10 mouse cellular contexts compared by ENCODE assay signal in genomic region chr2:158207848-158208247, GRCm38 (mm10). TPM values are rescaled to one million over a fixed set of nuclear protein-coding genes. Genes with fewer than 3 reads are reported as not detected.
DNase-seq lines count a peak whose midpoint lies in the region; ATAC-seq and TF ChIP-seq lines count a peak whose summit lies in the region.
"Had no signal": no experiment of that assay in that cellular context is flagged by ENCODE, and none has a peak within 500 bp of the region (broad histone marks: within the 10 kb centered on the region; RNA-seq: fewer than 3 reads in every experiment).

No protein-coding gene starts in this region.

- H3K4me3 ChIP-seq in heart, postnatal 0 days (ENCODE audit: low read depth, low read length), result no peak overlapping the region
- no peak overlapping the region for H3K4me3 ChIP-seq in bone marrow macrophage, adult 2 months (ENCODE audit: insufficient read depth, low read length)
- no peak overlapping the region for H3K4me3 ChIP-seq in forebrain, embryonic 11.5 days (ENCODE audit: low read depth, low read length)
- H3K4me3 ChIP-seq in hindbrain, embryonic 14.5 days (replicated peaks; ENCODE audit: low read length), result no peak overlapping the region
- no peak overlapping the region for H3K4me3 ChIP-seq in small intestine, adult 2 months (ENCODE audit: low read depth, low read length)
- H3K4me3 ChIP-seq: megakaryocyte, embryonic 14.5 days had no signal

- DNase-seq in heart, postnatal 0 days (ENCODE audit: low spot score), result peak; percentile 73
- no peak for DNase-seq in heart, postnatal 25 days (ENCODE audit: low spot score)
- DNase-seq in forebrain, embryonic 11.5 days (ENCODE audit: low spot score), result peak; percentile 84
- peak; percentile 78 for DNase-seq in hindbrain, embryonic 14.5 days (ENCODE audit: low spot score)
- peak; percentile 84 to 87 for DNase-seq in layer of hippocampus, postnatal 14 days (ENCODE audit: low spot score in 2 of 2)

- H3K36me3 ChIP-seq in heart, postnatal 0 days (replicated peaks; ENCODE audit: control insufficient read depth, insufficient read depth, low read length), result no peaks in the 10 kb centered on the region
- H3K36me3 ChIP-seq in forebrain, embryonic 11.5 days (ENCODE audit: control insufficient read depth, insufficient read depth, low read length), result no peaks in the 10 kb centered on the region
- no peaks in the 10 kb centered on the region for H3K36me3 ChIP-seq in hindbrain, embryonic 14.5 days (replicated peaks; ENCODE audit: control insufficient read depth, insufficient read depth)
- no peaks in the 10 kb centered on the region for H3K36me3 ChIP-seq in small intestine, adult 2 months (ENCODE audit: control insufficient read depth, insufficient read depth, low read length)

- no peak overlapping the region for H3K27ac ChIP-seq in heart, postnatal 0 days (ENCODE audit: low read depth)
- no peak overlapping the region for H3K27ac ChIP-seq in bone marrow macrophage, adult 2 months (ENCODE audit: insufficient read depth, low read depth, low read length)
- H3K27ac ChIP-seq in forebrain, embryonic 11.5 days (ENCODE audit: low read depth, low read length), result no peak overlapping the region
- no peak overlapping the region for H3K27ac ChIP-seq in hindbrain, embryonic 14.5 days
- H3K27ac ChIP-seq in small intestine, adult 2 months (ENCODE audit: insufficient read depth, low read depth, low read length), result no peak overlapping the region

- intact Hi-C loops in heart, postnatal 25 days (cut with DNase I), result loop anchor here (2.0 kb wide), 2 partner anchors 51 to 141 kb away; partner anchors contain the start of gene Bpi

- H3K9me3 ChIP-seq in heart, postnatal 0 days (replicated peaks; ENCODE audit: control insufficient read depth, low read length), result no peaks in the 10 kb centered on the region
- H3K9me3 ChIP-seq in forebrain, embryonic 11.5 days (ENCODE audit: control insufficient read depth, low read length), result no peaks in the 10 kb centered on the region; the same call in 1 of the 2 replicates
- no peaks in the 10 kb centered on the region for H3K9me3 ChIP-seq in hindbrain, embryonic 14.5 days (ENCODE audit: control insufficient read depth, low read length)
- H3K9me3 ChIP-seq: megakaryocyte, embryonic 14.5 days had no signal

- TF ChIP-seq POLR2A in bone marrow macrophage, adult 2 months (IDR thresholded peaks at IDR 0.05; ENCODE audit: borderline replicate concordance, low read depth, low read length), result no peak
- no peak for TF ChIP-seq POLR2A in small intestine, adult 2 months (IDR thresholded peaks at IDR 0.05; ENCODE audit: low read depth, low read length)

- no peaks in the 10 kb centered on the region for H3K27me3 ChIP-seq in heart, postnatal 0 days (ENCODE audit: control insufficient read depth, insufficient read depth, low read length)
- H3K27me3 ChIP-seq in forebrain, embryonic 11.5 days (ENCODE audit: control insufficient read depth, insufficient read depth, low read length), result no peaks in the 10 kb centered on the region
- 0 out of 2 replicates have a peak, but pooled peaks cover 4% of the 10 kb centered on the region for H3K27me3 ChIP-seq in hindbrain, embryonic 14.5 days (ENCODE audit: control insufficient read depth, insufficient read depth, low read length)
- 0 out of 2 replicates have a peak, but pooled peaks cover 3% of the 10 kb centered on the region for H3K27me3 ChIP-seq in small intestine, adult 2 months (ENCODE audit: control insufficient read depth, insufficient read depth, low read length)

- no peaks in the 10 kb centered on the region for H3K4me1 ChIP-seq in heart, postnatal 0 days (ENCODE audit: control insufficient read depth, insufficient read depth)
- no peaks in the 10 kb centered on the region for H3K4me1 ChIP-seq in bone marrow macrophage, adult 2 months (ENCODE audit: control insufficient read depth, insufficient read depth, low read length)
- H3K4me1 ChIP-seq in forebrain, embryonic 11.5 days (replicated peaks; ENCODE audit: control insufficient read depth, insufficient read depth, low read length), result no peaks in the 10 kb centered on the region; the same call in 1 of the 2 replicates
- H3K4me1 ChIP-seq in hindbrain, embryonic 14.5 days (replicated peaks; ENCODE audit: control insufficient read depth, insufficient read depth, low read length), result peaks cover 3% of the 10 kb centered on the region; the same call in 1 of the 2 replicates
- no peaks in the 10 kb centered on the region for H3K4me1 ChIP-seq in small intestine, adult 2 months (ENCODE audit: control insufficient read depth, insufficient read depth, insufficient read length, low read length)

- no peak overlapping the region for H3K9ac ChIP-seq in heart, postnatal 0 days (replicated peaks; ENCODE audit: low read depth, low read length)
- no peak overlapping the region for H3K9ac ChIP-seq in forebrain, embryonic 11.5 days (ENCODE audit: low read length)
- no peak overlapping the region for H3K9ac ChIP-seq in hindbrain, embryonic 14.5 days

- peak; percentile 92 for TF ChIP-seq CTCF in heart, postnatal 0 days (IDR thresholded peaks at IDR 0.05; ENCODE audit: low read depth)
- peak; percentile 61 for TF ChIP-seq CTCF in bone marrow macrophage, adult 2 months (IDR thresholded peaks at IDR 0.05; ENCODE audit: low read depth, low read length)
- TF ChIP-seq CTCF in small intestine, adult 2 months (IDR thresholded peaks at IDR 0.05; ENCODE audit: extremely low read depth, insufficient read length, insufficient replicate concordance, low read depth, low read length), result peak; percentile 85

- ATAC-seq in heart, postnatal 0 days (ENCODE audit: insufficient read depth, low read depth), result peak; percentile 62; the same call in 1 of the 2 replicates
- ATAC-seq in forebrain, embryonic 11.5 days (replicated peaks; ENCODE audit: low FRiP score), result no peak
- ATAC-seq in hindbrain, embryonic 14.5 days (ENCODE audit: low FRiP score), result 0 out of 2 replicates have a peak, but pooled peaks have one; percentile 18
- ATAC-seq in megakaryocyte progenitor cell, adult 5-6 weeks (replicated peaks; ENCODE audit: poor library complexity), result peak; percentile 78

- TF ChIP-seq EP300 in heart, postnatal 0 days (IDR thresholded peaks at IDR 0.05; ENCODE audit: low read depth), result no peak

- H3K4me2 ChIP-seq in heart, postnatal 0 days (ENCODE audit: low read depth, low read length), result no peak overlapping the region
- no peak overlapping the region for H3K4me2 ChIP-seq in forebrain, embryonic 11.5 days (ENCODE audit: low read depth, low read length, severe bottlenecking)
- no peak overlapping the region for H3K4me2 ChIP-seq in hindbrain, embryonic 14.5 days (replicated peaks)

- WGBS in heart, postnatal 0 days, result 8% methylated on average over 12 of the region's 12 CpGs
- WGBS in forebrain, embryonic 11.5 days, result 8% methylated on average over 12 of the region's 12 CpGs
- WGBS in hindbrain, embryonic 14.5 days, result 11% methylated on average over 12 of the region's 12 CpGs
- WGBS in small intestine, adult 2 months, result 9% methylated on average over 12 of the region's 12 CpGs

RNA-seq across cellular contexts. Expression of gene D630003M21Rik, which starts 21.2 kb away (rescaled TPM):
- total RNA-seq in heart, postnatal 0 days (2014; rRNA removed; ENCODE audit: low replicate concordance), result 2.0 and 2.4 TPM in 2 replicates
- 2.1 and 2.5 TPM in 2 replicates for polyA plus RNA-seq in heart, postnatal 0 days (2015; fragmentation: Nextera tagmentation; extraction: Ambion mirVana)
- total RNA-seq in heart, postnatal 25 days (2021), result 1 to 10 TPM; 6.3 to 8.0 TPM
- polyA plus RNA-seq in bone marrow macrophage, adult 2 months (2012; ENCODE audit: insufficient read depth, insufficient read length, missing spikeins), result not detected in 2 replicates
- 2.7 and 2.9 TPM in 2 replicates for polyA plus RNA-seq in forebrain, embryonic 11.5 days (2014; fragmentation: Nextera tagmentation; extraction: Ambion mirVana)
- polyA plus RNA-seq in hindbrain, embryonic 14.5 days (2014; fragmentation: Nextera tagmentation; extraction: Ambion mirVana), result 1.6 and 1.7 TPM in 2 replicates
- 1 to 10 TPM; 4.7 to 4.9 TPM for total RNA-seq in layer of hippocampus, postnatal 14 days (2021)
- total RNA-seq in megakaryocyte progenitor cell, adult 5-6 weeks (2015), result not detected in 2 replicates
- 0.04 TPM in 1 of 2 replicates, not detected in the other for total RNA-seq in megakaryocyte progenitor cell, adult 5-6 weeks (2017)
- polyA plus RNA-seq in small intestine, adult 2 months (2012; rRNA removed), result 1.1 and 1.7 TPM in 2 replicates

RNA-seq across cellular contexts. Expression of gene Bpi, which starts 50.0 kb away (rescaled TPM):
- total RNA-seq in heart, postnatal 0 days (2014; rRNA removed; ENCODE audit: low replicate concordance), result not detected in 2 replicates
- polyA plus RNA-seq in heart, postnatal 0 days (2015; fragmentation: Nextera tagmentation; extraction: Ambion mirVana), result not detected in 2 replicates
- not detected for total RNA-seq in heart, postnatal 25 days (2021)
- not detected in 2 replicates for polyA plus RNA-seq in bone marrow macrophage, adult 2 months (2012; ENCODE audit: insufficient read depth, insufficient read length, missing spikeins)
- not detected in 2 replicates for polyA plus RNA-seq in forebrain, embryonic 11.5 days (2014; fragmentation: Nextera tagmentation; extraction: Ambion mirVana)
- not detected in 2 replicates for polyA plus RNA-seq in hindbrain, embryonic 14.5 days (2014; fragmentation: Nextera tagmentation; extraction: Ambion mirVana)
- not detected for total RNA-seq in layer of hippocampus, postnatal 14 days (2021)
- 0.12 TPM in 1 of 2 replicates, not detected in the other for total RNA-seq in megakaryocyte progenitor cell, adult 5-6 weeks (2015)
- not detected in 2 replicates for total RNA-seq in megakaryocyte progenitor cell, adult 5-6 weeks (2017)
- not detected in 2 replicates for polyA plus RNA-seq in small intestine, adult 2 months (2012; rRNA removed)
- total RNA-seq: adrenal gland, postnatal 4 days had no signal
